Mouse (Mus musculus): Measurements from ENCODE around the gene Gnl2. TPM values are rescaled to one million over a fixed set of nuclear protein-coding genes. Genes with fewer than 3 reads are reported as not detected.

Gnl2 gene
- polyA plus RNA-seq, 1 experiment from 2014 or later = 26.7 TPM

GRCm38 (mm10) chr4:125008220-125008619 lies 8.2 kb upstream of the Gnl2 start:
- ATAC-seq (no peak), DNase-seq (no peak)
- WGBS (ENCODE audit: insufficient replicate concordance) = 70% methylated on average over 6 of the region's 6 CpGs
- no peak for TF ChIP-seq CTCF (IDR thresholded peaks at IDR 0.05; ENCODE audit: low read depth)
- no peak for TF ChIP-seq EP300 (IDR thresholded peaks at IDR 0.05; ENCODE audit: low read depth)
- no peaks in the 10 kb centered on the region for H3K9me3 ChIP-seq (ENCODE audit: low read length)
- H3K4me1 ChIP-seq (ENCODE audit: insufficient read depth) = no peaks in the 10 kb centered on the region
- H3K27ac ChIP-seq (ENCODE audit: low read depth) = no peak overlapping the region
- no peak overlapping the region for H3K4me3 ChIP-seq (ENCODE audit: low read depth, low read length)
- H3K27me3 ChIP-seq (ENCODE audit: insufficient read depth, low read length) = peaks cover 11% of the 10 kb centered on the region; the same call in 1 of the 2 replicates
- H3K36me3 ChIP-seq (replicated peaks; ENCODE audit: insufficient read depth, low read length) = no peaks in the 10 kb centered on the region
- no peak overlapping the region for H3K9ac ChIP-seq (replicated peaks)
- no peak overlapping the region for H3K4me2 ChIP-seq (ENCODE audit: low read depth, low read length)

DNA sequence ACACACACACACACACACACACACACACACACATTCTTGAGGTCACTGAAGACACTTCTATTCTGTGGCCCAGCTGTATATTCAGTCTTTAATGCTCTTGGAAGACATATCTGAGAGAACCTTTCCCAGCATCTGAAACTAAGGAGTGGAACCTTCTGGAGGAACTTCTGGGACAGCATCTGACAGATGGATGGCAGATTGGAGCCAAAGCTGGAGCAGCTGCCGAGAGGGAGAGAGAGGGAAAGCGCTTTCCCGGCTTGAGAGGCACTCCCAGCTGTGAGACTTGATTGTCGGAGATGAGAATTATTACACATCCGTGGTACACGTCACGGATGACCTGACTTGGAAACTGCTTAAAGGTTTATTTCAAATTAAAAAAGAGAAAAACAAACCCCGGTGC lies 7.7 kb upstream of the Gnl2 start:
- Histone ChIP-seq H3K4me1 (ENCODE audit: insufficient read depth) (no peaks in the 10 kb centered on the region), H3K27ac (ENCODE audit: low read depth) (no peak overlapping the region), H3K4me3 (ENCODE audit: low read depth, low read length) (no peak overlapping the region), H3K27me3 (ENCODE audit: insufficient read depth, low read length) (peaks cover 11% of the 10 kb centered on the region; the same call in 1 of the 2 replicates), H3K4me2 (ENCODE audit: low read depth, low read length) (no peak overlapping the region), H3K36me3 (replicated peaks; ENCODE audit: insufficient read depth, low read length) (no peaks in the 10 kb centered on the region), H3K9ac (replicated peaks) (no peak overlapping the region), H3K9me3 (ENCODE audit: low read length) (no peaks in the 10 kb centered on the region)
- 67% methylated on average over 8 of the region's 8 CpGs for WGBS (ENCODE audit: insufficient replicate concordance)
- no peak for DNase-seq
- no peak for TF ChIP-seq EP300 (IDR thresholded peaks at IDR 0.05; ENCODE audit: low read depth)
- TF ChIP-seq CTCF (IDR thresholded peaks at IDR 0.05; ENCODE audit: low read depth) = no peak
- no peak for ATAC-seq

DNA sequence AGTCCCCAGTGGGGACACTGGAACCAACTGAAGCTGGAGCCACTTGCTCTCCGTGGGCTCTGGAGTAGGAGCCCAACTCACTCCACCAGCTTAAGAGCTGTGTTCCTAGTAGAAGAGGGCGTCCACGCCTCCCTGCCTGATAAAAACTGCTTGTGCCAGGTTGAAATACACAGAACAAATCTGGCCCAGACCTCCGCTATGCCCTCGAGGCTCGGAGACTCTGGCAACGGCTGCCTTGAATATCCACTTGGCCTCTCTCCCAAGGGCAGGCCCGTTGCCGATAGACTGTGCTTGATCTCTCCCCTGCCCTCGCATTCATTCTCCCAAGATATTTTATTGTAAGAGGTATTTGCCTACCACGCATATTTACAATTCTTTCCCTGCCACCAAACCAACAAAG lies 1.0 kb downstream of the Gnl2 start:
- no peak for DNase-seq
- WGBS (ENCODE audit: insufficient replicate concordance) = 72% methylated on average over 11 of the region's 11 CpGs
- peaks cover 3% of the 10 kb centered on the region; the same call in 1 of the 2 replicates for H3K4me1 ChIP-seq (ENCODE audit: insufficient read depth)
- no peaks in the 10 kb centered on the region for H3K9me3 ChIP-seq (ENCODE audit: low read length)
- no peaks in the 10 kb centered on the region for H3K36me3 ChIP-seq (replicated peaks; ENCODE audit: insufficient read depth, low read length)
- ATAC-seq = no peak
- TF ChIP-seq CTCF (IDR thresholded peaks at IDR 0.05; ENCODE audit: low read depth) = no peak
- no peak for TF ChIP-seq EP300 (IDR thresholded peaks at IDR 0.05; ENCODE audit: low read depth)
- no peak overlapping the region for H3K4me2 ChIP-seq (ENCODE audit: low read depth, low read length)
- H3K4me3 ChIP-seq (ENCODE audit: low read depth, low read length) = no peak overlapping the region
- H3K27ac ChIP-seq (ENCODE audit: low read depth) = no peak overlapping the region
- H3K9ac ChIP-seq (replicated peaks) = no peak overlapping the region
- H3K27me3 ChIP-seq (ENCODE audit: insufficient read depth, low read length) = no peaks in the 10 kb centered on the region

DNA sequence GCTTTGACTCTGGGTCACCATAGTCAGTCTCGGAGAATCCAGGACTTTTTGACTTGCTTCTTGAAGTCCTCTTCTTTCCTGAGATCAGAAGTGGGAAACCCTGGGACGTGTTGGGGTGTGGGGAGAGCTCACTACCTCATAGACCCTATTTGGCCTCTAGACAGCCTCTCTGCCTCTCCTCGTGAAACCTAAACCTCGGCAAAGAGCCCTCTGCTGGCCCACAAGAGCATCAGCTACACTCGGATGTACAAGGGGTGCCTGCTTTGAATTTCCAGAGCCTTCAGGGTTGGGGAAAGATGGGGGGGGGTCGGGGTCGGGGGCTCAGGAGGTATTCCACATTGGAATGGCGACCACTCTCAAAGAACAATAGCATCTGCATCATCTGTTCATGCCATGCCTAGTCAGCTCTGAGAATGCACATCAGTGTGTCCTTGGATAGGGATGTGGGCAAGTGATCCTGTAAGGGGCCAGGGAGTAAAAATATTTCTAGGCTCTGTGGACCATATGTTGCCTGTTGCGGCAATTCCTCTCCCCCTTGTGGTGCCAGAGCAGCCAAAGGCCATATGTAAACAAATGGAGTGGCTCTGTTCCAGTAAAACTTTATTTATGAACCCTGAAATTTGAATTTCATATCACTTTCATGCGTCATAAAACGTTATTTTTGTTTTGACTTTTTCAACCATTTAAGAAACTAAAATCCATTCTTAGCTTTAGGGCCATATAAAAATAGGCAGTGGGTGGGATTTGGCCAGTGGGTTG lies 4.6 kb downstream of the Gnl2 start:
- 28% methylated on average over 11 of the region's 11 CpGs for WGBS (ENCODE audit: insufficient replicate concordance)
- ATAC-seq = no peak
- Histone ChIP-seq H3K4me1 (ENCODE audit: insufficient read depth) (no peaks in the 10 kb centered on the region; the same call in 1 of the 2 replicates), H3K9me3 (ENCODE audit: low read length) (no peaks in the 10 kb centered on the region), H3K4me3 (ENCODE audit: low read depth, low read length) (no peak overlapping the region), H3K9ac (replicated peaks) (no peak overlapping the region), H3K4me2 (ENCODE audit: low read depth, low read length) (no peak overlapping the region), H3K27me3 (ENCODE audit: insufficient read depth, low read length) (no peaks in the 10 kb centered on the region), H3K36me3 (replicated peaks; ENCODE audit: insufficient read depth, low read length) (no peaks in the 10 kb centered on the region), H3K27ac (ENCODE audit: low read depth) (no peak overlapping the region)
- no peak for TF ChIP-seq EP300 (IDR thresholded peaks at IDR 0.05; ENCODE audit: low read depth)
- TF ChIP-seq CTCF (IDR thresholded peaks at IDR 0.05; ENCODE audit: low read depth) = peak; percentile 42
- no peak for DNase-seq

DNA sequence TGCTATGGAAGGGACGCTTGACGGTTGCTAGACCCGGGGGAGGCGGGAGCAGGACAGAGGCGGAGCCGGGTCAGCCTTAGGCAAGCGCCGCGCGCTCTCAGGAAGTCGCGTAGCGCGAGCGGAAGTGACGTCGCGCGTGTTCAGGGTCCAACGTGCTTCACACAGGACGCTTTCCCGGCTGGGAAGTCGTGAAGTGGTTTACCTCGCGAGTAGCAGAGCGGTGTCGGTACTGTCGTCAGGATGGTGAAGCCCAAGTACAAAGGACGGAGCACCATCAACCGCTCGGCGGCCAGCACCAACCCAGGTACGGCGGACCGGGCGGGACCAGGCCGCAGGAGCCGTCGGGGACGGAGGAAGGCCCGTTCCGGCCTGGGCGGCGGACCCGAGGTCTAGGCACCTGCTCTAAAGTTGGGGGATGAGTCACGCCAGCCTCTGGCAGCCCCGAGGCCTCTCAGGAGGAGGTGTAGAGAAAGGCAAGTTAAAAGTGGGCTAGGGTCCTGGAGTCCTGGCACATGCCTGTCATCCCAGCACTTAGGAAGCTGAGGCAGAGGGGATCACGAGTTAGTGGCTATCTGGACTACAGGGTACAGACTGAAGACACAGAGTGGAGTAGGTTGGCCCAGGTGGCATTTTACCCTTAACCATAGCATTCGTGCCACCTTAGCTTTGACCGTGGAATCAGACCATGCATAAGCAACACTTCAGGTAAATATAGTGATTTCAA lies 13.7 kb downstream of the Gnl2 start:
- WGBS (ENCODE audit: insufficient replicate concordance) = under 1% methylated on average over 49 of the region's 50 CpGs

GRCm38 (mm10) chr4:125034341-125034740 lies 18.0 kb downstream of the Gnl2 start:
- DNase-seq (no peak), ATAC-seq (no peak)
- 79% methylated on average over 4 of the region's 4 CpGs for WGBS (ENCODE audit: insufficient replicate concordance)
- no peak for TF ChIP-seq EP300 (IDR thresholded peaks at IDR 0.05; ENCODE audit: low read depth)
- no peak for TF ChIP-seq CTCF (IDR thresholded peaks at IDR 0.05; ENCODE audit: low read depth)
- Histone ChIP-seq H3K27ac (ENCODE audit: low read depth) (no peak overlapping the region), H3K27me3 (ENCODE audit: insufficient read depth, low read length) (no peaks in the 10 kb centered on the region), H3K36me3 (replicated peaks; ENCODE audit: insufficient read depth, low read length) (peaks cover 26% of the 10 kb centered on the region), H3K9me3 (ENCODE audit: low read length) (no peaks in the 10 kb centered on the region), H3K4me1 (ENCODE audit: insufficient read depth) (peaks cover 20% of the 10 kb centered on the region), H3K9ac (replicated peaks) (no peak overlapping the region), H3K4me2 (ENCODE audit: low read depth, low read length) (no peak overlapping the region), H3K4me3 (ENCODE audit: low read depth, low read length) (no peak overlapping the region)

More for the DNA sequence above, 13.7 kb downstream of the Gnl2 start:
- Histone ChIP-seq H3K9me3 (ENCODE audit: low read length) (no peaks in the 10 kb centered on the region), H3K27me3 (ENCODE audit: insufficient read depth, low read length) (no peaks in the 10 kb centered on the region), H3K9ac (replicated peaks) (peak overlapping the region; percentile 82), H3K27ac (ENCODE audit: low read depth) (peak overlapping the region; percentile 77), H3K4me1 (ENCODE audit: insufficient read depth) (peaks cover 10% of the 10 kb centered on the region; the same call in 1 of the 2 replicates), H3K4me2 (ENCODE audit: low read depth, low read length) (peak overlapping the region; percentile 90), H3K36me3 (replicated peaks; ENCODE audit: insufficient read depth, low read length) (peaks cover 6% of the 10 kb centered on the region), H3K4me3 (ENCODE audit: low read depth, low read length) (peak overlapping the region; percentile 72)
- peak; percentile 100 for ATAC-seq
- peak; percentile 96 for DNase-seq
- no peak for TF ChIP-seq EP300 (IDR thresholded peaks at IDR 0.05; ENCODE audit: low read depth)
- no peak for TF ChIP-seq CTCF (IDR thresholded peaks at IDR 0.05; ENCODE audit: low read depth)
